Mouse (Mus musculus) CD4-positive, CD25-positive, alpha-beta regulatory T cell, adult 2 months (primary cell): ENCODE results near the gene Prdm10.
A peak's percentile ranks its signal among the peaks of the same experiment; 100 is the strongest.

ENCODE experiments used
- DNase-seq: peaks from one replicate; pipeline ENCODE4 v3.0.0-alpha.2; 2012; ENCODE audit warnings: low read depth, low spot score

Prdm10 gene

DNA sequence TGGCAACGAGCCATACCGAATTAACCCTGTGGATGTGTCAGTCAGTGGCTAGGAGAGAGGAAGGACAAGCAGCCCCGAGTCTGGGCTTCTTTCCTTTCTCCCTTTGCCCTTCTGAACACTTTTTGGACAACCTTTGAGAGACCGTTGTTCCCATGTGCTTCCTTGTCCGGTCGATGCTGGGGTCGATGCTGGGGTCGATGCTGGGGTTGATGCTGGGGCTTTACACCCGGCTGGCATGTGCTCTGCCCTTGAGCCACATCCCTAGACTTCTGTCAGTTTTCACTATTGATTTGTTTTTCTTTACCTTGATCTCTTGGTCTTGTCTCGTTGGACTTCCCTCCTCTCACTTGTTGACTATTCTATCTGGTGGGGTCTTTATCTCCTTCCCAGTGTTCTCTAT, 73.2 kb downstream of the Prdm10 start:
- DNase-seq = no peak

GRCm38 (mm10) chr9:31354051-31354450, 73.7 kb downstream of the Prdm10 start:
- DNase-seq = no peak

DNA sequence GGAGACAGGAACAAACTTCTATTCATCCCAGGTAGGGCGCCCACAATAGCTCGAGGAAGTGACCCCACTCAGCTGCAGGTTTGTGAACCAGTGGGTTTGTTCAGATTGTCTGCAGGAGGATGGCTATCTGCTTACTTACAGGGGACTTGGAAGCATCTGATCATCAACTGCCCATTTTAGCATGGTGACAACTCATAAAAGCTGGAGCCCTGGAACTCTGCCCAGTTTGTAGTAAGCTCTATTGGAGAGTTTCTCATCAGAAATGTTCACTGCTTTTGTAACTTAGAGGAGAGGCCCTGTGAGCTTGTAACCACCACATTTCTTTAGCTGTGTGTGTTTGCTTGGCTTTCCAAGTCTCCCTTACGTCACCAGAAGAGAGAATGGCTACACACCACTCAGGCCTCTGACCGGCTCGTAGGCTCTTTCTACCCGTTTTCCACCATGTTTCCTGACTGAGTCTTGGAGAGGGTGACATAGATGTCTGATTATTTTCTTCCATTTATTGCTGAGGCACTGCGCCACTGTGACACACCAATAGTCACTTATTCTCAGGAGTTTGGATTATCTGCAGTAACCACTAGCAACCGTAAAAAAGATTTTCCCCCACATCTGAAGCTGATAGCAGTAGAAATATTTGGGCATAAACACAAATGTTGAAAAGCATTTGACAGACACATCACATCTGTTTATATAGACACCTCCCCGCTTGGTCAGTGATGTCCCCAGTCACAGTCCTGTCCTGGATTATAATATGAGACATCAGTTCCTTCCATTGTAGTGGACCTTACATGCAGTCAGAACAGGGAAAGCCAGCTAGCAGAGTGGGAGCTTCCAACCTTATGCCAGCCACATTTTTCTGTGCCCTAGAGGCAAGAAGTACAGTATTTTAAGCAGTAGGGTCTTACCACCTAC, 83.6 kb downstream of the Prdm10 start:
- DNase-seq = no peak

DNA sequence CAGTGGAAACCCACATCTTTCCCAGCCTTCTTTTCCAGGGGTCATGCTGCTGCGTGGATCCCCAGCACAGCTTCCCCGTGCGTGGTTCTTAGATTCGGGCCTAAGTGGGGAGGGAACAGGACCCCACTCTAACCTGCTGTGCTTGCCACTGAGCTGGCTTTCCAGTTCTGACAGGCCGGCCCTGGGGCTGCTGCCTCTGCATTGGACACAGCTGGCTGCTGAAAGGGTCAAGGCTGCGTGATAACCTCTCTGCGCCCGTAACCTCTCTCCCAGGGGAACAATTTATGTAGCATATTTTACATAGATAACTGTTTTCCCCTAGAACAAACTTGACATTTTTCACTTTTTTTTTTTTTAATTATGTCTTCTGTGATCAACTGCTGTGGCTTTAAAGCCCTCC, 84.7 kb downstream of the Prdm10 start:
- DNase-seq = no peak

GRCm38 (mm10) chr9:31371740-31372139, 91.4 kb downstream of the Prdm10 start:
- DNase-seq = no peak

DNA sequence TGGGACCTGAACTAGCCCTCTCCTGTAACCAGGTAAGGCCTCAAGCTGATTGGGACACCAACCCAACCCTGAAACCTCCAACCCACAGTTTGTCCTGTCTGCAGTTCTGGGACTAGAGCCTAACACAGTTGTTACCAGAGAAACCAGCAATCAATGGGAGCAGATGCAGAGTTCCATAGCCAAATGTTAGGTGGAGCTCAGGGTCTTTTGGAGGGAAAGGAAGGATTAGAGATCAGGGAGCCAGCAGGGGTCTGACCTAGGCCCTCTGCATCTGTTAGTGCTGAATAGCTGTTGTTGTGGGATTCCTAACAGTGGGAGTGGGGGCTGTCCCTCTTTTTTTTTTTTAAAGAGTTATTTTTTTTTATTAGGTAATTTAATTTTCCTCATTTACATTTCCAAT, 96.3 kb downstream of the Prdm10 start:
- no peak for DNase-seq

GRCm38 (mm10) chr9:31384786-31385499, 104.6 kb downstream of the Prdm10 start:
- DNase-seq = peak; percentile 6

DNA sequence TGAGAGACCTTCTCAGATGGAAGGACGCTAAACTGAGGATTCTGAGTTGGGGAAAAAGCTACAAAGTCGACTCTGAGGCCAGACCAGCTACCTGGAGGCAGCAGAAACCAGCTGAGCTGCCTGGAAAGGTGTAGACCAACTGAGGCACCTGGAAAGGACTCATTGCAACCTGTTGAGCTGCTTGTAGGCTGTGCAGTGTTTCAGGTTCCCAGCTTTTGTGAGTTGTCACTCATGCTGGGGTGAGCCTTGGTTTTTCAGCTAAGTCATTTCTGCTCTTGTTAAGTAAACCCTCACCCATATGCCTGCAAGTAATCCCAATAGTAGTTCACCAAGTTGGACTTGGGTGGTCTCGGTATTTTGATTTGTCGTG, 105.1 kb downstream of the Prdm10 start:
- DNase-seq = no peak

GRCm38 (mm10) chr9:31385947-31386354, 105.6 kb downstream of the Prdm10 start, which contains the start of gene Nfrkb:
Gene Nfrkb, plus strand, starts transcription at chr9:31386192.
- peak; percentile 98 for DNase-seq

DNA sequence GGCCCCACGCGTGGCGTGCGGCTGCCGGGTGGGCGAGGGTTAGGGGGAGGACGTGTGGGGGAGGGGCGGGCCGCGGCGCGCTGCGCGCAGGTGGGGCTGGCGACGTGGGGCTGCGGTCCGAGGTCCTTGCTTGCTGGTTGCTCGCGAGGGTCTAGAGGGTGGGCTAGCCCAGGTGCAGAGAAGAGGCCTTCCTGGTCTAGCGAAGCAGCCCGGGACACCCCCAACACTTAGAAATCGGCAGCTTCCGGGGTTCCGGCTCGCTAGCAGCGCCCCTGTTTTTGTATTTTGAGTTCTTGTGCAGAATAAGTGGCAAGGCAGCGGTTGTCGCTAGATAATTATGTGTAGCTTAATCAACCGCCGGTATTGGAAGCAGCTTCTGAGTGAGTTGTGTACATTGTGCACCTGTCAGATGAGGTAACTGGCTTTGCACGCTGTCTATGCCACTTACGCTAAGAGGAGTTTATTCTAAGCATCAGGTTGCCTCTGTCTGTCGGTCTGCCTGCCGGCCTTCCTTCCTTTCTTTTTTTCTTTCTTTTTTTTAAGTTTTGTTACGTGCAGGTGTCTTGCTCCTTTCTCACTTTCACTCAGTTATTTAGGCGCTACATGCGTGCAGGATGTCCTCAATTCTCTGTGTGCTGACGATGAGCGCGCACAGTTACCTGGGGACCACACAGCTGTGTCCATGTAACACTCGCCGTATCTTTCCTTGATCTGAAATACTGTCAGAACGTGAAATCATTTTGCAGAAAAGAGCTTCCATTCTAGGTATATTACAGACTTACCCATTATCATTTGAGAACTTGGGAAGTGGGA, 106.2 kb downstream of the Prdm10 start:
- DNase-seq = peak; percentile 51

- DNase-seq = no peak
Observed at GRCm38 (mm10) chr9:31387206-31387605, 106.9 kb downstream of the Prdm10 start.

GRCm38 (mm10) chr9:31400441-31400840, 120.1 kb downstream of the Prdm10 start:
- DNase-seq = peak; percentile 79

- DNase-seq = no peak
Observed at GRCm38 (mm10) chr9:31404311-31404710, 124.0 kb downstream of the Prdm10 start.

DNA sequence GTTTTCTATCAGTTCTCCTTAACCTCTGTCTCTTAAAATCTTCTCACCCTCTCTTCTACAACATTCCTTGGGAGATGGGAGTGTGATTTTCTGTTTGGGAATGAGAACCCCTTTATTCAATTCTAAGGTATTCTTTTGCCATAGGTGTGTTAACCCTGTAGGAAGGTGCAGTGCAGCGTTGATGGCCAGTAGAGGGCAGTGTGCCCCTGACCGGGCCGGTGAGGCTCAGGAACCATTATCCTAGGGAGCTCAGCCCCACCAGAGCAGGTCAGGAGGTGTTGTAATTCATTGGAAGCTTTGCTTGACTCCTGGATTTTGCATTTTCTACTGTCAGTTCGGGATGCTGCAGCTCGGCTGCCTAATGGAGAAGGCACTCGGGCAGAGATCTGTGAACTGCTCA, 124.9 kb downstream of the Prdm10 start:
- DNase-seq = peak; percentile 52

DNA sequence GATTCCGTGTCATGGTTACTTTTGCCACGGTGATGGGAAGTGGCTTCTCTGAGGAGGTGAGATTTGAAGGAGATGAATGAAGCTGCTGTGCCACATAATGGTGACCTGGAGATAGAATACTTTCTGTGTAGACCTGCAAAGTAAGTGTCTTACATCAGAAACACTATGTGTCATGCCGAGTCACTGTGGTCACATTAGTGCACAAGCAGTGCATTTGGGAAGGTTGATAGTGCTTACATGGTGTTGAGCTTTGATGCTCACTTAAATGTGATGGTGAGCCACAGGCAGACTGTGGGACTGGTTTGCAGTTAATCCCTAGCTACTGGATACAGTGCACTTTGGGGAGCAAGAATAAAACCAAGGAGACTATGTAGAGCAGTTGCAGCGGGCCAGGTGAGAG, 131.8 kb downstream of the Prdm10 start:
- no peak for DNase-seq

GRCm38 (mm10) chr9:31418821-31419220, 138.5 kb downstream of the Prdm10 start:
- no peak for DNase-seq

DNA sequence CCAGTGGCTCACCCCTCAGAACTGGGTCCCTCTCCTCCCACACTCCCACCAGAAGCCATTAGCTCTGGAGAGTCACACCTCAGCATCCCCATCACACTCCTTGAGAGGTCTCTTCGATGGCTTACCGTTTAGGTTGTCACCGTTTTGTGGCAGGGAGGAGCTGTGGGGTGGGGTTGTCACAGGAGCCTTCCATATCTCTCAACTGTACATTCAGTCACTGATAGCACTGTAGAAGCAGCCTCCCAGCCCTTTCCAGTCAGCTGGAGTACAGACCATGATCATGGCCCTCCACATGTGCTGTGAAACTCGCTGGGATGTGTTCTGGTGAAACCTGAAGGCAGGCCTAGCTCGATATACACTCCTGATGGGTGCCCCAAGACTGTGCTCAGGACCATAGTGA, 141.8 kb downstream of the Prdm10 start:
- no peak for DNase-seq

DNA sequence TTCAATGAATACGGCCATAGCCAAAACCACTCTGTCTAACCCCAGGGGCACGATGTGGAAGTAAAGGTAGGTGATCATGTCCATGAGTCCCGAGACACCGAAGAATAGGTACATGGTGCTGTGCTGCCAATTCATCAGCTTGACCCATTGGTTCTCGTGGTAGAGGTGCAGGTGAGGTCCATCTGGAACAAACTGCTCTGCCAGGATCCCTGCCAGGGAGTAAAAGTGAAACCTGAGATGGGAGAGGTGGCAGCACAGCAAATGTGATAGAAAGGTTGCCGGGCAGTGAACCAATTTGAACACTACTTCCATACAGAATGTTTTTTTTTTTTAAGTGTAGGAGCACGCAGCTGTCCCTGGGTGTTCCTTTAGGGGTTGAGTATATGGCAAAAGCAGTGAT, 148.6 kb downstream of the Prdm10 start:
- no peak for DNase-seq

- DNase-seq = no peak
Observed at GRCm38 (mm10) chr9:31430011-31430410, 149.7 kb downstream of the Prdm10 start.
